Mouse (Mus musculus) stomach, postnatal 0 days (tissue): ENCODE measurements around the gene Rnf181.

Experiments
- CTCF ChIP-seq: IDR thresholded peaks from 2 replicates; pipeline ENCODE4 v1.5.1; 2016; ENCODE audit warnings: antibody characterized with exemption, low read depth, mild to moderate bottlenecking, moderate library complexity
- EP300 ChIP-seq: optimal IDR thresholded peaks from 2 replicates; pipeline ENCODE3; 2016; ENCODE audit warnings: antibody characterized with exemption

- TF ChIP-seq EP300: no peak
- TF ChIP-seq CTCF: no peak
These were observed 38.6 kb upstream of the Rnf181 start for GRCm38 (mm10) chr6:72405356-72405755.
